Mouse (Mus musculus): ENCODE results near the gene Bsn.

DNA sequence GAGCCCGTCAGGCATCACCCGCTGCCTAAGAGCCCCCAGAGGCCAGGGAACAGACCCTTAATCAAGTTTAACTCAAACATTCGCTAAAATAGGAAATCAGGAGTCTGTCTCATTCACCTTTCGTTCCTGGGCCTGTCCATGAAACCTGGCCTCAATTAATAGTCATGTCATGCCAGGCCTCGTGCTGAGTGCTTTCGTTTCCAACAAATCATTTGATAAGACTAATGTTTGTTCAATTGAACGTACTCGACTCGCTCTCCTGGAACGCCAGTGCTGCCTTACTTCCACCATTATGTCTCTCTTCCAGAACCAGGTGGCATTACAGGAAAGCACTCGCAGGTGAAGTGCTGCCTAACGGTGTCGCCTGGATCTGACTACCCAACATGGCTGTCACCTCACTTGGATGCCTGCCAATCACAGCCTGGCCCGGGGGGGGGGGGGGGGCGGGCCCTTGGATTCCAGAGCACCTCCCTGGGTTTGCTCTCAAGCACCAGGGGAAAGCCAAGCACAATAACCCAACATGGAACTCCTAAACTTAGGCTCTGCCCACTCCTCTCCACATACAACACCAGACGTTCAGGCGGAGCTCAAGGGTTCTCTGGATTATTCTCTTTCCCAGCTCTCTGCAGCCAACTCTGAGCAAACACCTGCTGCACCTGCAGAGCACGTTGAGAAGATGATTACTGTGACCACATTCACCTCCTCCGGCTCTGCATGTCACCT lies 14.9 kb downstream of the Bsn start:
- TF ChIP-seq CTCF (IDR thresholded peaks at IDR 0.05; ENCODE audit: extremely low read depth, insufficient read depth, low read length) (no peak), POLR2A (IDR thresholded peaks at IDR 0.05; ENCODE audit: extremely low read depth, insufficient read depth, low read length) (no peak)

Measured in cortical plate, adult 2 months (tissue).